Mouse (Mus musculus) left cerebral cortex, adult 9 months (tissue): ENCODE measurements around the gene Cdhr2.

Experiments used
- DNase-seq, 2 experiments: peaks; one replicate each; pipeline ENCODE4 v3.0.0; 2022; ENCODE audit warnings: low spot score in 2 of 2

Gene Cdhr2

DNA sequence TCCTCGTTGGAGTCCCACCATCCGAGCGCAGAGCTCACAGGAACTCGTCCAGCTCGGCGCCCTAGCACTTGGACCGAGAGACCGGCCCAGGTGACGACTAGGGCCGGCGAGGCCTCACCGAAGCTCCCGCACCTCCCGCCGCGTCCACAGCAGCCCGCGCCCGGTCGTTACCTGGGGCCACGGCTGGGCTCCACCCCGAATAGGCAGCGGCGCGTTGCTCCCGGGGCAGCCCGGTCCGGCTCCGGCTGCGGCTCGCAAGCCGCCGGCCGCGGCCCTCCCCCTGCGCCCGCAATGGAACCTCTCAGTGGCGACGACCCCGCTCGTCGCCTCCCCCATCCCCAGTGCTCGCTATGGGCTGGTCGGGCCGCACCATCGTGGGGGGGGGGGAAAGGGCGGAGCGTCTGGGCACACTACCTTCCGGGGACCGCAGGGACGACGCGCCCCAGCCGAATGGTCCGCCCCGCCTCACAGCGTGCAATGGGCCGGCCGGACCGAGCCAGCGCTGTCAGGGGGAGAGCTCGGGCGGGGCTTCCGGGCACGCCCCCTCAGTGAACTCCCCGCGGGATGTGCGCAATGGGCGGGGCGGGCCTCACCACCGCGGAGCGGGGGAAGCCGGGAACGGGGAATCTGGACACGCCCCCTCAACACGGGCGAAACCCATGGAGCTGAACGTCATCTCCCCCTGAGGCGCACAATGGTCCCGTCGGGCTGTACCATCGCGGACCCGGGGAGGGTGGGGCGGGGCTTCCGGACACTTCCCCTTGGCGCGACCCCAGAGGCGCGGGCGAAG is 7.5 kb upstream of the Cdhr2 start, which contains the start of gene Rnf44:
Rnf44 (minus strand) TSS at position 350 of the 790 bp plus-strand sequence.
- DNase-seq = peak; percentile 97 to 99

DNA sequence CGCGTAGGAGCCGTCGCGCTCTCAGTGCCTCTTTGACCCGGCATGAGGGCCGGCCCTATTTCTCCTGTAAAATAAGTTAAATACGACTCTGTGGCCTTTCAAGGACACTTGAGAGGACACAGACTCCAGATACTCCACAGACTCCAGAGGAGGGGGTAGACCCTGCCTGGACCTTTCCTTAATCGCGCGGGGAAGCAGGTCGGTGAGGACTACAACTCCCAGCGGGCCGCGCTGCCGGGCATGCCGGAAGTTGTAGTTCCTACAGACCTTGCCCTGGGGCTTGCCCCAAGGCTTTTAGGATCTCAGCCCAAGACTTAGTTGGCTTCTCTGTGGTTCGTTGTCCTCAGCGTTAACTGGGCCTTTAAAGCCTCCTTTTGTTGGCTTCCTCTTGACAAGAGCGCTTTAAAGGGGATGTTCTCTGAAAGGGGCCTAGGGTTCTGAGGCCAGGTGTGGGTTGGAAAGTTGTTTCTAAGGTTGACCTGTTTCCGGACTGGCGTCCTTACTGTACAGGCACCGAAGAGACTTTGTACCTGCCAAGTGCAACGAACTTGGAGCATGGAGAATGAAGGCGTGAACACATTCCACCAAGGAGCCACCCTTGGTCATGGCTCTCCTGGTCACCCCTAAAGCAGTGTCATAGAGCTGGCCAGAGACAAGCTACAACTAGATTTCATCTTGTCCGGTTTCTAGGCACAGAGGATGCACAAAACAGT is 6.8 kb upstream of the Cdhr2 start:
- peak; percentile 76 to 90 for DNase-seq

DNA sequence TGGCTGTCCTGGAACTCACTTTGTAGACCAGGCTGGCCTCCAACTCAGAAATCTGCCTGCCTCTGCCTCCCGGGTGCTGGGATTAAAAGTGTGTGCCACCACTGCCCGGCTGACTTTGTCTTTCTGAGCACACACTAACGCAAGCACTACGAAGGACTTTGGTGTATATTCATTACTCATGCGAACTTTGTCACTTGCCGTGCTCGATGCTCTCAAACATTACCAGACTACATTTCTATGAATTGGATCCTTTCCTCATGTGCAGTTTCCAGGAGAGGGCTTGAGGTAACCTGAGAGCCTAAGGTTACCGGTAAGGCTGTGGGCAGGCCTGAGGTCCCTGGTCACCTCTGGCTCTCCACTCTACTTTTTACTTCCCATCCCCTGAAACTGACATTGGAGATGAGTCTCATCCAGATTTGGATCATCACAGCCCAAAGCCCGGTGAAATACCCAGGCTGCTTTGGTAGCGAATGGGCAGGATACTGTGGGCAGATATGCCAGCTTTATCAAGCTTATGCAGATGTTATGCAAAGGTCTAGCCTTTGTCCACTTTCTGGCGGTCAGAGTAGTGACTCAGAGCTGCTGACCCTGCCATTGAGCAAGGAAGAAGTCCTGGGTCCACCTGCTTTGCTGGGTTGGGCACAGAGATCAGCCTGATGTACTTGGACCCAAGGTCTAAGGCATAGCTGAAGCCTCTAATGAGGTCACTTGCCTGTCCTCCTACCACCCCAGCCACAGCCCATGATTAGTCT is 5.6 kb upstream of the Cdhr2 start:
- no peak for DNase-seq

DNA sequence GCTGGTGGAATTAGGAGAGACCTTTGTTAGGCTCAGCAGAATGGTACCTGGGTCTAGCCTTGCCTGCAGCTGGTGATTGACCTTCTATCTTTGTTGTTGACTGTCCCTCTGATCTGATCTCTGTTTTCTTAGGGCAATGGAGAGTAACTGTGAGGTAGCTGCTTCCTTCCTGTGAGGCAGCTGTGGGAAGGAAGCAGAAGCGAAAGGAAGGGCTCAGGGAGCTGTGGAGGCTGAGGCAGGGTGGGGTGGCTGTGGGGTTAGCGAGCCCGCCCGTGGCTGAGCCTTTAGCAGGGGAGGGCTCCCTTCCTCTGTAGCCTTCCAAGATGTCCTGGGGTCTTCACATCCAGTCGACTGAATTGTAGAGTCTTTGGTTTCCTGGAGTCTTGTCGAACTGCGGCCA is 1.2 kb downstream of the Cdhr2 start:
- no peak for DNase-seq

DNA sequence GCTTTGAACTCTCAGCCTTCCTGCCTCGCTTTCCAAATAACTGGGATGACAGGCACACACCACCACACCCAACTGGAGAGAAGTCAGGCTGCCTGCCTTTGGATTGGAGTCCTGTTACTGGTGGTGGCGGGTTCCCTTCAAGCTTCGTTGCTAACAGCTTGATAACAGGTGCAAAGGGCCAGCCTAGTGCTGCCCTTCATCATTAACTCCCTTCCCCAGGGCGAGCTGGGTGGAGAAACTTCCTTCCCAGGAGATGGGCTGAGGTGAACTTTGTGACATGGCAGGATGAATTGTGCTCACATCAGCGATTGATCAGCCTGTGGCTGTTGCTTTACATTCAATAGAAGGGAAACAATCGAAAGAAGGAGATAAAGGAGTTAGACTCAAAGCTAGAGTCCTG is 3.6 kb downstream of the Cdhr2 start:
- no peak for DNase-seq

DNA sequence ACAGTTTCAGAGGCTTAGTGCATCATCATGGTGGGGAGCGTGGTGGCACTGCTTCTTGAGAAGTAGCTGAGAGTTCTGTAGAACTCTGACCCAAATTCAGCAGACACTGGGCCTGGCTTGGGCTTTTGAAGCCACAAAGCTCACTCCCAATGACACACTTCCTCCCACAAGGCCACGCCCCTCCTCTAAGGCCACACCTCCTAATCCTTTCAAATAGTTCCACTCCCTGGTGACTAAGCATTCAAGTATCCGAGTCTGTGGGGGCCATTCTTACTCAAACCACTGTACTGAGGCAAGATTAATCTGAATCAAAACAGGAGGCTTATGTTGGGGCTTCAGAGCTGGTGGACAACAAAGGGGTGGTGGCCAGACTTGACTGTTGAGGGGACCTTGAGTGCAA is 9.6 kb downstream of the Cdhr2 start:
- no peak for DNase-seq

DNA sequence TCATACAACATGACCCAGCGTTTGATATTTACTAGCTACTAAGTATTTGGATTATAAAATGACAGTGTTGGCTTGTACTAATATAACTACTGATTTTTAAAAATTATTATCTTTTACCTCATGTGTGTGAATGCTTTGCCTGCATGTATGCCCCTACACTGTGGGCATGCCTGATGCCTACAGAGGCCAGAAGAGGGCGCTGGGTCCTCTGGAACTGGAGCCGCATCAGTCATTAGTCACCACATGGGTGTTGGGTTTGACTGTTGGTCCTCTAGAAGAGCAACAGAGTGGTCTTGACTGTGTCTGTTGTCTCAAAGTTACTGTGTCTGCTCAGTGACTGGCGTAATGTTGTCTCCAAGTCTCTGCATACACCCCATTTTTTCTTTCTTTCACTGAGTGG is 13.1 kb downstream of the Cdhr2 start:
- DNase-seq = no peak

DNA sequence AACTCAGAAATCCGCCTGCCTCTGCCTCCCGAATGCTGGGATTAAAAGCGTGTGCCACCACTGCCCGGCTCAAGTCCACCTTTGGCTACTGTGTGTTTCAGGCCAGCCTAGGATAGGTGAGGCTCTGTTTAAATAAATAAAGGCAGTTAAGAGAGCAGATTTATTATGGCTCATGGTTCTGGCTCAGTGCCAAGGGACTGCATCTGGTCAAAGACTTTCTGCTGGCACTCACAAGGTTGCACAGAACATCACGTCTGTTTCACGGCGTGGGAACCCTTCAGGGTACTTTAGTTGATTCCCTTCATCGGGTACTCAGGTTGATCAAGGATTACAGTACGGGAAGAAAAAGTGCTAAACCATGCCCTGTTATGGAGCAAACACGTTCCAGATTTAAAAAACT is 13.7 kb downstream of the Cdhr2 start:
- DNase-seq = no peak

DNA sequence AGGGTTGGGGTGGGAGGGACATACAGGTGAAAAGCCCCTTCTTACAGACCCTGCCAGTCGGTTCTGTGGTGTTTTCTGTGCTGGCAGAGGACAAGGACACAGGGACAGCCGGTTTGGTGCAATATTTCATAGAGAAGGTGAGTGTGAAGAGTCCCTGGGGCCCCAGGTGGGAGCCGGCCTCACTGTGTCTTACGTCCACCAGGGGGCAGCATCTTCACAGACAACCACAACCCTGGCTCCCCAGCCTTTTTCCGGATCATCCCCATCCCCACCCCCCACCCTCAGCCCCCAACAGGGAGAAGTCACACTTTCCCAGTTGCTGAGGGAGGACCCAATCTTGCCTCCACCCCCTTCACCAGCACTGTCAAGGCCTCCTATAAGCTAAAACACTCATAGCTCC is 15.7 kb downstream of the Cdhr2 start:
- DNase-seq = peak in 1 of 2 experiments; percentile 71

DNA sequence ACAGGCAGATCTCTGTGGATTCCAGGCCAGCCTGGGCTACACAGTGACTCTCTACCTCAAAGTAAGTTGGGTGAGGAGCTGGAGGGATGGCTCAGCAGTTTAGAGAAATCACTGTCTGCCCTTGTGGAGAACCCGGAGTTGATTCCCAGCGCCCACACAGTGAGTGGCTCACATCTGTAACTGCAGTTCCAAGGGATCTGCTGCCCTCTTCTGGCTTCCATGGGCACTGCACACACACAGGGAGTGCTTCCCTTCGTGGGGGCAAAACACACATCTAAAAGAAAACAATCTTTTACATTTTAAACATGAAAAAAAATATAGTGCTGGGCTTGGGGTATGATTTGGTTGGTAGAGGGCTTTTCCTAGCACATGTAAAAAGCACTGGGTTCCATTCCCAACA is 21.9 kb downstream of the Cdhr2 start:
- DNase-seq = no peak

DNA sequence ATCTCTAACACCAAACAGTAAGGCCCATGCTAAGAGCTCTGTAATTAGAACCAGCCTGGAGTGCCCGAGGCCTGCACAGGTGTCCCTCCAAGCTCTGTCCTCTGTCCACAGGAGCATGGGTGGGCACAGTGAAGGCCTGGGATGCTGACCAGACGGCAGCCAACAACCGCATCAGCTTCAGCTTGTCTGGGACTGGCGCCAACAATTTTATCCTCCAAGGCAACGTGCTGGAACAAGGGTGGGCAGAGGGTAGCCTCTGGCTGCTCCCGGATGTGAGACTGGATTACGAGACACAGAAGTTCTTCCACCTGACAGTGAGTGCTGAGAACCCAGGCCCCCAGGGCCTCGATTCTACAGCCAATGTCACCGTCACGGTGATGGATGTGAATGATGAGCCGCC is 24.9 kb downstream of the Cdhr2 start:
- DNase-seq = no peak

DNA sequence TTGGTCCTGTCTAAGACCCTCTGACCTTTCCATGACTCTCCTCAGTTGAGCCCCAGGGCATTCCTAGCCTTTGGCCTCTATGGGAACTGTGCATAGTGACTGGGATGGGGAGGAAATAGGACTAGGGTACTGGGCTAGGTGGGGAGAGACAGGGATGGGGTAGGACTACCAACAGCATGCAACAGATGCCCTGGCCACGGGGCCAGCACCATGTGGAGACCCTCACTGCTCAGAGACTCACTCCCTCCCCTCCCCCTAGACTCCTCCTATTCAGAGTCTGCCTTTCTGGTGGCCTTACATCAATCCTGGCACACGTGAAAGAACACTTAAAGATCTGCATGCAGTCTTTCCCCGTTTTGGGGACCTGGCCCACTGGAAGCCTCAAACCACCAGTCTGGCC is 35.7 kb downstream of the Cdhr2 start:
- DNase-seq = no peak

DNA sequence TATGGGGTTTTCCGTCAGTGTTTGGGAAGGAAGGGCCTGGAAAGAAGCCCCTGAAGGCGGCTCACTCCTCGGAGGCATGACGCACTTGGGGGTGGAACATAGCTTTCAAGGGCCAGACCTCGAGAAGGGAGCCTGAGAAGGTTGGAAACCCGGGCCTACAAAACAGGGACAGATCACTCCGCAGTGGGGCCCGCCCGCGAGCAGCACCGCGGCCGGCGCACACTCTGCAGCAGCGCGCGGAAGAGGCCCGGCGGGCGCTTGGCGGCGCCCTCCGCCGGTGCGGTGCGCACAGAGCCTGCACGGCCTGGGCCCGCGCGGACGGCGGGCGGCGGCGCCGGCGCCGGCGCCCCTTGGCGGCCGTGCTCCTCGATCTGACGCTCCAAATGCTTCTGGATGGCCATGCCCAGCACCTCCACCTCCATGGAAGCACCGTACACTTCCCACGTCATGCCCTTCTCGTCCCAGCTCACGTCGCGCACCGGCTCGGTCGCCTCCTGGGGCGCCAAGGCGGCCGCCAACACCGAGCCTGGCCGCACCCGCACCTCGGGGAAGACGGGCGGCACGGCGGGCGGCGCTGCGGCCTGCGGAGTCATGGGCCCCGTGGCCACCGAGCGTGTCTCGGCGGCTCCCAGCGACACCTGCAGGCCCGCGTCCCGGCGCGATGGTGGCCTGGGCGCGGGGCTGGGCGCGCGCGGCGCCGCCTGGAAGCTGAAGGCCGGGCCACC is 36.4 kb downstream of the Cdhr2 start:
- no peak for DNase-seq

DNA sequence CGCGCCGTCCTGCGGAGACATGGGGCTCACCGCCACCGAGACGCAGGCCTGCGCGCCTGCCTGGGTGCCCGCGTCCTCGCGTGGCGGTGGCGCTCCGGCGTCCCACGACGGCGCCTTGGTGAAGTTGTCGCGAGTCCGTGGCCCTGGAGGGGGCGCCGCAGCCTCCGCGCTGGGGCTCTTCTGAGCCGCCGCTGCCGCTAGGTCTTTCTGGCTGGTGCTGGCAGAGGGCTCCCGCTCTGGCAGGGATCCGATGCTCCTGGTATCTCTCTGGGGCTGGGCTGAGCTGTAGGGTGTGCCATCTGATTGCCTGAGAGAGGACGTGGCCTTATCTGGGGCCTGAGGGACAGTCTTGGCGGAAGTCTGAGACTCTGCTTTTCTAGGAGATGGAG is 36.9 kb downstream of the Cdhr2 start:
- DNase-seq = no peak

DNA sequence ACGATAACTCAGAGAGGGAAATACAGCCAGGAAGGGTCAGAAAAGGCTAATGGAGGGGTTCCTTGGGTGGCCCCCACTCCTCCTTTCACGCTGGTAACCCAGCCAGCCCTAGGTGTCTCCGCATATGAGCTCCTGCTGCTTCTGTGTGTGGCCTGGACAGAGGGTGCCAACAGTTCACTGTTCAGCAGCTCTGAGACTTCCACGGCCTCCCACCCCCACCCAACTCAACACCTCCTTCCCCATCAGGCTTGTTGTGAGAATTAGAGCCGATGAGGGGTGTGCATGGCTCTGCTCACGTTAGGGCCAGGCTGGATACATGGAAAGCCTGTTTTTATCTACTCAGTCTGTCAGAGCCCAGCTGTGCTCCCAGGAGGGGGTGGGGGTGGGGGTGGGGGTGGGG is 44.8 kb downstream of the Cdhr2 start:
- DNase-seq = no peak

DNA sequence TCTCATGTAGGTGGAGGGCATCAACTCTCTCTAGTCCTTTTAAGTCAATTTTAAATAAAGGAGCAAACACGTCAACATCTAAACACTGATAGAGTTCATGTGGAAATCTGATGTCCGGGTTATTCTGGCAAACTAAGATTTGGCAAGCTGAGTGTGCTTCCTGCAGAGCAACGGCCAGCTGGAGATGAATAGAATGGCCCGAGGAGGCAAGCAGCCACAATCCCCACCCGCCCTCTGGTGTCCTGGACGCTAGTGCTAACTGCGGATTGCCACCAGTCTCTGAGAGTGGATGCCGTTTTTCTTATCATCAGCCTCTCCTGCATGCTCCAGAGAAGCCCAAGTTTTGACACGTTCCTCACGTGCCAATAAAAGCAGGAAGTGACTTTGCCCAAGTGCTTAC is 45.6 kb downstream of the Cdhr2 start:
- DNase-seq = no peak

DNA sequence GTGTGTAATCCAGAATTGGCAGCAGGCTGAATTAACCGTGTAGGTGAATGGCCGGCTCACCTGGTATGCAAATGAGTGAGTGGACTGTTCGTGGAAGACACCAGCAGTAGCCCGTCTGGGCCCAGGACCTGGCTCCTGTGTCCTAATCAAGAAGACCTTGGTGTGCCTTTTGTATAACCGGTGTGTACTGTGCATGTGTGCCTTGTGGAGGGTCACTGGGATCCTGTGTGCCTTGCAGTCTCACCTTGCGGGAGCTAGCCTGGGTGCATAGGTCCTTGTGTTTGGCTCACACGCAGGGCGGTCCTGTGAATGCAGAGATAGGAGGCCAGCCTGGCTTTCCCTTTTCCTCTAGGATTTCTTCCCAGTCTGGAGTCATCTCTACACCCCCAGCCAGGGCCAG is 46.9 kb downstream of the Cdhr2 start:
- no peak for DNase-seq

DNA sequence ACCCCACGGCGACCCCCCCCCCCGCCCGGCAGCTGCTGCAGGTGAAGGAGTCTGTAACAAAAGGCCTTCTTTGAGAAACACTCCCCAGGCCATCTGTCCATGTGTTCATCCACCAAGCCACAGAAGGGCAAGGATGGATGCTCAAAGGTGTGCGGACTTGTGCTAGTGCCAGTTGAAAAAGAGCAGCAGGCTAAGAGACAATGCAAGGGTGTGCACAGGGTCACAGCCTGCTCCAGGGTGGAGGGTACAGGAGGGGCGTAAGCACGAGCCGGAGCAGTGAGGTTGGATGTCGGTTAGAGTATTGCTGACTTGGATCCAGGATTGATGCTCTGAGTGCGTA is 47.4 kb downstream of the Cdhr2 start:
- DNase-seq = no peak

DNA sequence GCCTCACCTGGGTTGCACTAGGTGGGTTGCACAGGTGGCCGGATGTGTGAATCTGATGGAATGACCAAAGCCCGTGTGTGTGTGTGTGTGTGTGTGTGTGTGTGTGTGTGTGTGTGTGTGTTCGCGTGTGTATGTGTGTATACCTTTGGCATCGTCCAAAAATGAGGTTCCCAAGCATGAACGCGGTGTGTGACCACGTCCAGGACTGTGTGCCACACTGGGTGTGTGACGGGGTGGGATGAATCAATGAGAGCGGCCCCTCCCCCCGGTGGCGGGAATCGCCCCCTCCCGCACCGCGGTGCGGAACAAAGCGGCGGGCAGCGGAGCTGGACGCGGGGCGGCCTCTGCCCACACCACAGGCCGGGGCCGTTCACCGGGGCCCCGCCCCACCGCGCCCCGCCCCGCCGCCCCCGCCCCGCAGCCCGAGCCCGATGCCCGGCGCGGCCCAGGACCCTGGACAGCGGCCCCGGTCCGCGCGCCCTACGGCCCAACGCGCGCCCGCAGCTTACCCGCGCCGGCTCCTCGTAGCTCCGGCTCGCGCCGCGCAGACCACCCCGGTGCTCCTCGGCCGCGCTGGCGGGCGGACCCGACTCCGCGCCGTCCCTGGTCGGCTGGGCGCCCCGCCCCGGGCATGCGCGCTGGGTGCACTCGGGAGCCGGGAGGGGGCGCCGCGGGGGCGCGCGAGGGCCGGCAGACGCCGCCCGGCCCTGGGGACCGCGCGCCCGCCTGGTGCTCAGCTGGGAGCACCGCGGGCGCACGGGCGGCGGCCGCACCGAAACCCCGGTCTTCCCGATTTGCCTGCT is 48.0 kb downstream of the Cdhr2 start:
- no peak for DNase-seq

DNA sequence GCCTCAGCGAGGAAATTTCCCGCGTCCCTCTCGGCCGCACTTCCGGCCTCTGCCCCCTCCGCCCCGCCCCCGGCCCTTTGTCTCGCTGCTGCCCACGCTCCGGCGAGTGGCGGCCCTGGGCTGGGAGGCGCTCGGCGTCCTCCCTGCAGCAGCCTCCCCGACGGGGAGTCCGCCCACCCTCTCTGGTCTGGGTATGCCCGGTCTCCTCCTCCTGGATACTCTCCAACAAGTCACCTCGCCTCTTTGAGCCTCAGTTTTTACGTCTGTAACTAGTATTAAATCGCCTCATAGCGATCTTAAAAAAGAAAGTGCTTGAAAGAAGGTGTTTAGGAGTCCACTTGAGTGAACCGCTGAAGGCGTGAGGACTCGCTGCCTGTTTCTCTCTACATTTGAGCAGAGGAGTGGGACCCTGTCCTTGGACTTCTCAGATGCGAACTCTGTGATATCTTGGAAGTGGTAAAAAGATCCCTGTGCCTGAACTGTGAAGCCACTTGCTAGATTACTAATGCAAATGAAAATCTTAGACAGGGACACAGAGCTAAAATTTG is 48.7 kb downstream of the Cdhr2 start, which contains the start of gene Gprin1:
Gprin1 (minus strand) TSS at position 11 of the 548 bp plus-strand sequence.
- DNase-seq = no peak

DNA sequence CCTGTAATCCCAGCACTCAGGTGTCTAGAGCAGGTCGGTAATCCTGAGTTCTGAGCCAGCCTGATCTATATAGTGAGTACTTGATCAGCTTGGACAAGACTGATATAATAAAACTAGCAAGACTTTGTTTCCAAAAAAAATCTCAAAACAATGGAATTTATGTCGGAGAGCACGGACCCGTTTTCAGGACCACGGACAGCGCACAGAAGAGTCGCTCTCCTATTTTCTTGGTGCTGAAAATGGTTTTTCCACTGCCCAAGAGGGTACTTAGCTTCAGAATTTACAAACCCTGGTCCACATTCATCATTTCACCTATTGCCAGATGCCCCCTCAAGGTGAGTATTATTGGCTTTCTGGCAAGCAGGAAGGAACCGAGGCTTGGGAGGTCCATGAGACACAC is 49.4 kb downstream of the Cdhr2 start:
- DNase-seq = no peak
